Mouse (Mus musculus) cerebellum, adult 11-12 months (tissue): ENCODE data around the gene St6galnac3.

ENCODE experiments used
- DNase-seq: peaks from one replicate; pipeline ENCODE4 v3.0.0; 2022

St6galnac3 gene

GRCm38 (mm10) chr3:153733364-153734159 lies 8.6 kb upstream of the St6galnac3 start:
- DNase-seq: no peak

- DNase-seq: no peak
Observed at GRCm38 (mm10) chr3:153732749-153733148, 7.8 kb upstream of the St6galnac3 start.

- no peak for DNase-seq
Observed at GRCm38 (mm10) chr3:153732035-153732434, 7.1 kb upstream of the St6galnac3 start.

GRCm38 (mm10) chr3:153728577-153728976 lies 3.6 kb upstream of the St6galnac3 start:
- no peak for DNase-seq

GRCm38 (mm10) chr3:153723467-153724079 lies 1.4 kb downstream of the St6galnac3 start:
- no peak for DNase-seq

- DNase-seq: no peak
Observed at GRCm38 (mm10) chr3:153721525-153721924, 3.4 kb downstream of the St6galnac3 start.

GRCm38 (mm10) chr3:153720922-153721321 lies 4.1 kb downstream of the St6galnac3 start:
- no peak for DNase-seq

GRCm38 (mm10) chr3:153720296-153720695 lies 4.7 kb downstream of the St6galnac3 start:
- no peak for DNase-seq

GRCm38 (mm10) chr3:153719256-153719970 lies 5.6 kb downstream of the St6galnac3 start:
- DNase-seq: no peak

GRCm38 (mm10) chr3:153718724-153719123 lies 6.2 kb downstream of the St6galnac3 start:
- no peak for DNase-seq

GRCm38 (mm10) chr3:153717742-153718141 lies 7.2 kb downstream of the St6galnac3 start:
- no peak for DNase-seq

- DNase-seq: no peak
Observed at GRCm38 (mm10) chr3:153715646-153716045, 9.3 kb downstream of the St6galnac3 start.

GRCm38 (mm10) chr3:153710545-153710944 lies 14.4 kb downstream of the St6galnac3 start:
- DNase-seq: no peak

- no peak for DNase-seq
Observed at GRCm38 (mm10) chr3:153707687-153708086, 17.3 kb downstream of the St6galnac3 start.

- DNase-seq: no peak
Observed at GRCm38 (mm10) chr3:153706901-153707300, 18.1 kb downstream of the St6galnac3 start.

- no peak for DNase-seq
Observed at GRCm38 (mm10) chr3:153701752-153702740, 22.9 kb downstream of the St6galnac3 start.

GRCm38 (mm10) chr3:153701172-153701571 lies 23.8 kb downstream of the St6galnac3 start:
- DNase-seq: no peak

GRCm38 (mm10) chr3:153699086-153699485 lies 25.9 kb downstream of the St6galnac3 start:
- DNase-seq: no peak

- DNase-seq: no peak
Observed at GRCm38 (mm10) chr3:153692978-153693377, 32.0 kb downstream of the St6galnac3 start.

- DNase-seq: no peak
Observed at GRCm38 (mm10) chr3:153692206-153692813, 32.7 kb downstream of the St6galnac3 start.

- DNase-seq: no peak
Observed at GRCm38 (mm10) chr3:153691537-153691936, 33.4 kb downstream of the St6galnac3 start.

- no peak for DNase-seq
Observed at GRCm38 (mm10) chr3:153690553-153690952, 34.4 kb downstream of the St6galnac3 start.
